Mouse (Mus musculus) kidney, adult 2 months (tissue): ENCODE measurements around the gene Nudt9. TPM values are rescaled to one million over a fixed set of nuclear protein-coding genes. Genes with fewer than 3 reads are reported as not detected.
A peak's percentile ranks its signal among the peaks of the same experiment; 100 is the strongest.

ENCODE experiments used
- DNase-seq: peaks from one replicate; pipeline ENCODE4 v3.0.0; 2021
- H3K27ac ChIP-seq: fragments of 200-500 bp; 2 replicates; pipeline ENCODE4 v1.5.1; 2012; ENCODE audit warnings: low read depth, low read length, control low read depth, inconsistent platforms; ENCODE audit not compliant: insufficient read depth
- H3K27me3 ChIP-seq: fragments of 200-500 bp; replicated peaks from 2 replicates; pipeline ENCODE4 v1.6.1; 2012; ENCODE audit warnings: mild to moderate bottlenecking, moderate library complexity, low read length, inconsistent platforms; ENCODE audit not compliant: control insufficient read depth, insufficient read depth
- H3K36me3 ChIP-seq: fragments of 200-500 bp; 2 replicates; pipeline ENCODE4 v1.6.1; 2012; ENCODE audit warnings: mild to moderate bottlenecking, moderate library complexity, low read length, inconsistent platforms; ENCODE audit not compliant: control insufficient read depth, insufficient read depth
- H3K4me1 ChIP-seq: fragments of 200-500 bp; 2 replicates; pipeline ENCODE4 v1.6.1; 2011; ENCODE audit warnings: low read length; ENCODE audit not compliant: control insufficient read depth, insufficient read depth
- H3K4me3 ChIP-seq: fragments of 200-500 bp; 2 replicates; pipeline ENCODE4 v1.5.1; 2011; ENCODE audit warnings: mild to moderate bottlenecking, low read depth, low read length, control low read depth; ENCODE audit not compliant: insufficient read depth
- CTCF ChIP-seq: fragments of 200-500 bp; conservative IDR thresholded peaks from 2 replicates; pipeline ENCODE4 v1.5.1; 2011; ENCODE audit warnings: low read depth, mild to moderate bottlenecking, control low read depth, low read length, moderate library complexity, mixed read lengths; ENCODE audit not compliant: insufficient read depth, insufficient read length
- POLR2A ChIP-seq: fragments of 200-500 bp; IDR thresholded peaks from one replicate; pipeline ENCODE4 v1.6.1; 2011; ENCODE audit warnings: low read depth, low read length, control low read depth
- WGBS: fragments of 180-500 bp; shearing (Covaris S2); methylation state at CpG from one replicate; pipeline ENCODE4 v1.1.7; 2018; 5-methylcytosine and 5-hydroxymethylcytosine counted together
- polyA plus RNA-seq: library from polyadenylated mRNA; depleted of rRNA; stranded (reverse); fragments of >200 nt; gene quantifications from 2 replicates; pipeline ENCODE4 v1.2.3, GENCODE M21; 2012

Nudt9 gene
- polyA plus RNA-seq, 1 experiment = 63.8 TPM

DNA sequence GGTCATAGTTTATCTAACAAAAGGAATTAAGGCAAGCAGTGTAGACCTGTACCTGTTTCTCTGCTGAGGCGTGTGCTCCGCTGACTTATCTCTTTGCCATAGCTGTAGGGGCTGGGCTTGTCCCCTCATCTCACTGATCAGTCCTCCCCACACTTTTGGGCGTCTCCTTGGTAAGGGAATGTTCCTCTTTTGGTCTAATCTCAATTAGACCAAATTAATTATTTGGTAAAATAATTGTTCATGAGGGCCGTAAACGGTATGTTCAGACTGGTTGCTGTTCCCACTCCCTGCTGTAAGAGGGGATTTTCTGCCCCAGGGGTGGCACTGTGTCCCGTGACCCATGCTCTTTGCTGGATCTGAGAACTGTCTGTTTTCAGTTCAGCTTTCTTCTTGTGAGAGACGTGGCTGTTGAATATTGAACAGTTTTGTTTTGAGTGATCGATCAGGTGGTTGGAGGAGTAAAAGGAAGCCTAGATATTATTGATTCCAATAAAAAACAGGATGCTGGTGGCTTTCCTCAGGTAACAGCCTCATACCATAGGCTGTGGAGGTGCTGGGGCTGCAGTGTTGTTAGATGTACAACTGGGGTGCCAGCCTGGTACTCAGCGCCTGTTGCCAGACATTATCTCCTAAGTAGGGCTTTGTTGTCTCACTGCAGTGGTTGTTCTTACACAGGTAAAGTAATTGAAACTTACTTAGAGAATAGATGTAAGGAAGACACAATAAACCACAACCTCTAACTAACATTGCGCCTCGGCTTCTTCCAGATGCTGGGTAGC lies 16.9 kb downstream of the Nudt9 start:
- H3K27me3 ChIP-seq = no peaks in the 10 kb centered on the region
- TF ChIP-seq CTCF (no peak), POLR2A (no peak)
- 93% methylated on average over 11 of the region's 11 CpGs for WGBS
- H3K36me3 ChIP-seq = peaks cover 1% of the 10 kb centered on the region
- no peak overlapping the region for H3K27ac ChIP-seq
- DNase-seq = no peak
- no peaks in the 10 kb centered on the region for H3K4me1 ChIP-seq
- H3K4me3 ChIP-seq = no peak overlapping the region

DNA sequence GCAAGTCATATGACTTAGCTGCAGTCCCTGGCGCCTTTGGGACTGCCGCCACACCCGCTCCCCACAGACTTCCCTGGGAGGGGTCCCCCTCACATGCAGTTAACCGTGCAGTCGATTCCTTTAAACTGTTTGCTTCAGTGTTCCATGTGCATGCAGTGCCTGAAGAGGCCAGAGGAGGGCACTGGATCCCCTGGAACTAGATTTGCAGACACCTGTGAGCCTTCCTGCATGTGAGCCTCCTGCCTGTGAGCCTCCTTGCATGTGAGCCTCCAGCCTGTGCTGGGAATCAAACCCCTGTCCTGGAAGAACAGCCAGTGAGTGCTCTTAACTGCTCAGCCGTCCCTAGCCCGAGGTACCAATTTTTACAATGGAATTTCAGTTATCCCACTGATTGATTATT lies 22.6 kb downstream of the Nudt9 start:
- no peaks in the 10 kb centered on the region for H3K27me3 ChIP-seq
- H3K4me1 ChIP-seq = no peaks in the 10 kb centered on the region
- peak; percentile 61 for TF ChIP-seq CTCF
- no peak for TF ChIP-seq POLR2A
- no peak overlapping the region for H3K27ac ChIP-seq
- peak; percentile 18 for DNase-seq
- H3K4me3 ChIP-seq = no peak overlapping the region
- no peaks in the 10 kb centered on the region for H3K36me3 ChIP-seq
- WGBS = 82% methylated on average over 7 of the region's 7 CpGs

DNA sequence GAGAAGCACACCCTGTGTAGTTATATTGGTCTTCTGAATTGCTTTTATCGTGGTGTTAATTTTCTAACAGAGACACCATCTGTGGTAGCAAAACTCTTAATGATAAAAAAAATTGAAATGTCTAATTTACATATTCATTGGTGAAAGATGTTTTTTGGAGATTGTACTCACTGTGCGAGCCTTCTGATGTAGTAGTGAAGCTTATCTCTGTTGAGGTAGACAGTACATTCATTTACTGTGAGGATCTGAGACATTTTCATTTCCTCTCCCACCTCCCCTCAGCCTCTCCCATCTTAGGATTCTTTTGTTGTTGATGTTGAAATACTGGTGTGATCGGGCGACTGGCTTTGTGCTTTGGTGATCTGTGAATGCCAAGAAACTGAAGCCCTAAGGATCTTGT lies 24.9 kb downstream of the Nudt9 start:
- DNase-seq = no peak
- H3K27ac ChIP-seq = no peak overlapping the region
- H3K27me3 ChIP-seq = no peaks in the 10 kb centered on the region
- no peaks in the 10 kb centered on the region for H3K4me1 ChIP-seq
- TF ChIP-seq CTCF = no peak
- TF ChIP-seq POLR2A = no peak
- no peaks in the 10 kb centered on the region for H3K36me3 ChIP-seq
- WGBS = 89% methylated on average over 4 of the region's 4 CpGs
- no peak overlapping the region for H3K4me3 ChIP-seq

DNA sequence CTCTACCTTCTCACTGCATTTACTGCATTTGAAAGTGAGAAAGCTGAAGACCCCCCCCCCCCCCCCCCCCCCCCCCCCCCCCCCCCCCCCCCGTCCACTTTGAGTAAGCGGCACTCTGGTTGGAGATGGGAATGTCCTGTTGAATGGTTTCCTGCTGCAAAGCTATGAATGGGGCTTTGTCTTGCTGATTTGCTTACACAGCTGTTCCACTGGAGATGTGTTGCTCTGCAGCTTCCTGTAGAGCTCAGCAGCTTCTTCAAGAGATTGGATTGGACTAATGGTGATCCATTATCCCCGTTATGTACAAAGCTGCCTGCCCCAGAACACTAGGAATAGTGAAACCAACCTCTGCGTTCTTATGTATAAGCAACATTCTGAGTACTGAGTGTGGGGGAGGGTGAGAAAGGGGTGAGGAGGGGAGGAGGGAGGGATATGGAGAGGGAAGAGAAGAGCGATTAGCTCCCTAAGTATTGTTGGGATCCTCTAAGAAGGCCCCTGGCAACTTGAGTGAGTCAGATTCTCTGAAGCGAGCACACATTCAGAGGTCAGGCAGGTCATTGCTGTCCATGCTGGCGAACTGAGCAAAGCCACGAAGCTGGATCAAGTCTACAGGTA lies 26.3 kb downstream of the Nudt9 start:
- no peak overlapping the region for H3K27ac ChIP-seq
- WGBS = 46% methylated on average over 7 of the region's 8 CpGs
- TF ChIP-seq CTCF (no peak), POLR2A (no peak)
- no peak overlapping the region for H3K4me3 ChIP-seq
- no peaks in the 10 kb centered on the region for H3K36me3 ChIP-seq
- DNase-seq = no peak
- H3K27me3 ChIP-seq = no peaks in the 10 kb centered on the region
- no peaks in the 10 kb centered on the region for H3K4me1 ChIP-seq

DNA sequence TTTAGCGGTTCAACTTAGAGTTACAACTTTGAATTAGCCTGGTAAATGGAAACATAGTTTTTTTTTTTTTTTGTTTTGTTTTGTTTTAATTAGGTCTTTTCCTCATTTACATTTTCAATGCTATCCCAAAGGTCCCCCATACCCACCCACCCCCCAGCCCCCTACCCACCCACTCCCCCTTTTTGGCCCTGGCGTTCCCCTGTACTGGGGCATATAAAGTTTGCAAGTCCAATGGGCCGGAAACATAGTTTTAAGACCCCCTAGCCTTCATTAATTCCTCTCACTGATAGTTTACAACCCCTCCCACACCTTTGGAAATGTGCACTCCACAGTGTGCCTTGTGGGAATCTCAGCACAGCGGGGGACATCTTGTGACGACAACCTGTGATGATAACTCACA lies 27.5 kb downstream of the Nudt9 start:
- TF ChIP-seq CTCF = no peak
- TF ChIP-seq POLR2A = no peak
- Histone ChIP-seq H3K36me3 (no peaks in the 10 kb centered on the region), H3K27me3 (no peaks in the 10 kb centered on the region), H3K4me1 (no peaks in the 10 kb centered on the region), H3K4me3 (no peak overlapping the region), H3K27ac (no peak overlapping the region)
- DNase-seq = no peak
- 79% methylated on average over 5 of the region's 5 CpGs for WGBS

DNA sequence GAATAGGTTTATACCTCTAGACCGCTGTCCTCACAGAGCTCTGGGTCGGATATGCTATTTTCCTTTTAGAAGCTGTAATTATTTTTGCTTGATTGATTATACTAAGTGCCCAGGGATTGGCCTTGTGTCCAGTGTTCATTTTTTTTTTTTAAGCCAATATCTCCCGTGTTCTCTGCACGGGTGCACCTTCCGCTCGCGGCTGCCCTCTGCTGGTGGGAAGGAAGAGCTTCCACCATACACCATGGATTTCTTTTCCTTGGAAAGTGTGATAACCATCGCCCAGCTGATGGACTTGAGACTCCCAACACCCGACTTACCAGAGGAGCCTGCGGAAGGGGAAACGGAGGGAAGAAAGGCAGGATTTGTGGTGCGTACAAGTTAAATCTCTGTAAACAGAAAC lies 28.3 kb downstream of the Nudt9 start:
- no peaks in the 10 kb centered on the region for H3K36me3 ChIP-seq
- H3K4me3 ChIP-seq = no peak overlapping the region
- DNase-seq = peak; percentile 68
- H3K4me1 ChIP-seq = no peaks in the 10 kb centered on the region
- TF ChIP-seq POLR2A = no peak
- peak; percentile 83 for TF ChIP-seq CTCF
- H3K27me3 ChIP-seq = no peaks in the 10 kb centered on the region
- 19% methylated on average over 12 of the region's 12 CpGs for WGBS
- H3K27ac ChIP-seq = no peak overlapping the region

DNA sequence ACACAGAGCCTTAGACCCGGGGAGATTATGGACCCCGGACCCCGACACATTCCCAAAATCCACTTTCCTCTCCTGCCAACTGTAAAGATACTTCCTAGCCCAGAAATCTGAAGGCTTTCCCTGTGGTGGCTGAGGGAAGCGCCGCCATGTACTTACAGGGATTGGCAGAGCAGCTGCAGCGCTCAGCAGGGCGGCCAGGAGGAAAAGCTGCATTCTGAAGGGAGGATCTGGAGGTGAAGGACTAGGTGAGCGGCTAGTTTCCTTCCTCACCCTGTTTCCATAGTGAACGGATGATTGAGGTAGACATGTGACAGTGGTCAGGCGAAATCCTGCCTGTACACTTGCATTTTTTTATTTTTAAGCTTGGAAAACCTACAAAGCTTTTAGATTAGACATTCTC lies 30.3 kb downstream of the Nudt9 start:
- 58% methylated on average over 10 of the region's 10 CpGs for WGBS
- H3K36me3 ChIP-seq = no peaks in the 10 kb centered on the region
- H3K27ac ChIP-seq = no peak overlapping the region
- TF ChIP-seq POLR2A (no peak), CTCF (no peak)
- no peaks in the 10 kb centered on the region for H3K4me1 ChIP-seq
- no peak for DNase-seq
- no peak overlapping the region for H3K4me3 ChIP-seq
- no peaks in the 10 kb centered on the region for H3K27me3 ChIP-seq
